Mouse (Mus musculus): ENCODE results near the gene Atf6.

DNA sequence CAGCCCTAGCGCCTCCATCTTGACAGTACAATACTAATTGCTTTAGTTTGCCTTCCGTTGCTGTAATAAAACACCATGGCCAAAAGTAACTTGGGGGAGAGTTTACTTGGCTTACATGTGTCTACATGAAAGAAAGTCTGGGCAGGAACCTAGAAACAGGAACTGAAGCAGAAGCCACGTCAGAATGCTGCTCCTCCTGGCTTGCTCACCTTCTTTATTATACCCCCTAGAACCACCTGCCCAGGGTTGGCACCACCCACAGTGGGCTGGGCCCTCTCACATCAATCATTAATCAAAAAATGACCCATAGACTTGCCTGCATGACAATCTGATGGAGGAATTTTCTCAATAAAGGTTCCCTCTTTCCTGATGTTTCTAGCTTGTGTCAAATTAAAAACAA lies 2.8 kb downstream of the Atf6 start:
- TF ChIP-seq CTCF (IDR thresholded peaks at IDR 0.05; ENCODE audit: low read depth, low read length) (no peak), POLR2A (IDR thresholded peaks at IDR 0.05; ENCODE audit: extremely low read depth, insufficient read depth, low read length) (no peak)

Measured in liver, adult 2 months (tissue).